Mouse (Mus musculus): ENCODE results near the gene Mxd3.

GRCm38 (mm10) chr13:55312028-55312630, 17.5 kb downstream of the Mxd3 start:
- TF ChIP-seq CTCF (IDR thresholded peaks at IDR 0.05; ENCODE audit: extremely low read depth, insufficient read depth, insufficient read length, insufficient replicate concordance) (no peak), POLR2A (IDR thresholded peaks at IDR 0.05; ENCODE audit: low read depth, low read length) (no peak)

Measured in spleen, adult 2 months (tissue).